Mouse (Mus musculus) layer of hippocampus, adult 9-10 months (tissue): ENCODE results near the gene Echdc2.

Experiments used
- DNase-seq: peaks from one replicate; pipeline ENCODE4 v3.0.0; 2022; ENCODE audit warnings: low spot score

Gene Echdc2

GRCm38 (mm10) chr4:108204629-108205028 lies 39.4 kb downstream of the Echdc2 start:
- DNase-seq, result no peak

- no peak for DNase-seq
These were observed 47.8 kb downstream of the Echdc2 start for GRCm38 (mm10) chr4:108213023-108213422.

DNA sequence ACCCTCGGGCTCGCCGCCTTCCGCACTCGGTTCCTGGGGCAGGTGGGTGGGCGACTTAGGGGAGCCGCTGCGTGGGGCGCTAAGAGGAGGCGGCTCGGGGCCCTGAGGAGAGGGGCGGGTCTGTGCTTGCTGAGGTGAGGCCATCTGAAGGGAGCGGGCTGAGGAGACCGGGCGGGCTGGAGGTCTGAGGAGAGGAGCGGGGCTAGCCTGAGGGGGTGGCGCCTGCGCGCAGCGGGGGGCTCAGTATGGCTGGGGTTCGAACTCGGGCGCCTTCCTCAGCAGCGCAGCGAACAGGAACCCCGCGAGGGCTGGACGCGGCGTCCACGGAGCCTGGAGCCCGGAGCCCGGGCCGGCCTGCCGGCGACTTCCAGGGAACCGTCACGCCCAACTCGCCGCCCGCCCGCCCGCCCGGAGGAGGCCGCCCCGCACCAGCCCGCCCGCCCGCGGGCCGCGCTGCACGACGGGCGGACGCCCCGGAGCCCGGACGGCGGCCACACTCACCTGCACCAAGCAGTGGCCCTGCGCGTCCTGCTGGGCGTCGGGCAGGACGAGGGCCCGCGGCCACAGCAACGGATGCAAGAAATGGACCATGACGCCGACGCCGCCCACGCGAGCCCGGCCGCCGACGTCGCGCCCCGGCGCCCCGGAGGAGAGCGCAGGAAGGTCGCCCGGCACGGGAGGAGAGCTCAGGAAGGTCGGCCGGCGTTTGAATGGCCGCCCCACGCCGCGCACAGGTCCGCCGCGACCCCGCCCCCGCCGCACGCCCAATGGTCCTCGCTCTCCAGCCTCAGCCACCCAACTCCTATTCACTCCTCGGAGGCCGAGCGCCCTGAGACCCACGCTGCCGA lies 52.3 kb downstream of the Echdc2 start, which contains the start of gene Zyg11a:
Gene Zyg11a, minus strand, starts transcription at position 717 of the 848 bp plus-strand sequence.
- DNase-seq, result no peak

GRCm38 (mm10) chr4:108219019-108219418 lies 53.8 kb downstream of the Echdc2 start:
- no peak for DNase-seq

DNA sequence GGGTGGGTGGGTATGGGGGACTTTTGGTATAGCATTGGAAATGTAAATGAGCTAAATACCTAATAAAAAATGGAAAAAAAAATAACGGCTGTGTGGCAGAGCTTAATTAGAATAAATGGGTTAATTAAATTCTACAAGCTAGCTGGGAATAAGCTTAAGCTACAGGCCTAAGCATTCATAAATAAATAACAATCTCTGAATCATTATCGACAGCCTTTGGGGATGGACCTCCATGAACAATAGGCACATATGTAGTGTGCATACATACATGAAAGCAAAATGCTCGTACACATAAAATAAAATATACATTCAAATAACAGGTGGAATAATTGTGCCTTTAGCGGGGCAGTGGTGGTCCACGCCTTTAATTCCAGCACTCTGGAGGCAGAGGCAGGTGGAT lies 57.3 kb downstream of the Echdc2 start:
- no peak for DNase-seq

- no peak for DNase-seq
These were observed 60.2 kb downstream of the Echdc2 start for GRCm38 (mm10) chr4:108225341-108225872.
